Mouse (Mus musculus) megakaryocyte, embryonic 14.5 days (primary cell): ENCODE results near the gene Depdc5.

Source experiments
- FLI1 ChIP-seq: IDR thresholded peaks from 2 replicates; pipeline ENCODE4 v1.6.1; 2012; ENCODE audit warnings: low read length, inconsistent platforms, mixed read lengths
- GATA1 ChIP-seq: IDR thresholded peaks from 3 replicates; pipeline ENCODE4 v1.6.1; 2012; ENCODE audit warnings: mixed read lengths, low read length, inconsistent platforms, borderline replicate concordance

DNA sequence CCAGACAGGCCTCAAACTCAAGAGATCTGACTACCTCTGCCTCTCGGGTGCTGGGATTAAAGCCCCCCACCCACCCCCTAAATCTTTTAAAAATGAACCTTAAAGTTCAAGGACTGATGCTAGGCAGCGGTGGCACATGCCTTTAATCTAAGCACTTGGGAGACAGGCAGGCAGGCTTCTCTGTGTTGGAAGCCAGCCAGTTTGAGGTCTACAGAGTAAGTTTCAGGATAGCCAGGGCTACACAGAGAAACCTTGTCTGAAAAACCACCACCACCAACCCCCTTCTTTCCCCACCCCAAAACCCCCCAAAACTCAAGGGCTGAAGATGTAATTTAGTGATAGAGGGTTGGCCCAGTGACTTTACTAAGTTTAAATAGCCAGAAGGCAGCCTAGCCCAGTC, 165.2 kb downstream of the Depdc5 start:
- no peak for TF ChIP-seq GATA1
- TF ChIP-seq FLI1: no peak
